Mouse (Mus musculus) kidney, postnatal 36 days (tissue): ENCODE data around the gene Gm20388.
"Not testable (repeated sequence)": the region's sequence is repeated elsewhere in the genome, so short reads cannot be mapped to it uniquely, and the experiment has no call there.

Experiments used
- DNase-seq, 2 experiments: peaks; one replicate each; pipeline ENCODE4 v3.0.0; 2021 to 2022; ENCODE audit warnings: mixed read lengths in 2 of 2

Gm20388 gene

GRCm38 (mm10) chr8:123914635-123915034 lies 4004.0 kb downstream of the Gm20388 start:
- no peak for DNase-seq

GRCm38 (mm10) chr8:123924719-123925118 lies 4014.1 kb downstream of the Gm20388 start:
- peak; percentile 85 to 88 for DNase-seq

GRCm38 (mm10) chr8:123925671-123926070 lies 4015.0 kb downstream of the Gm20388 start:
- no peak for DNase-seq

- no peak for DNase-seq
Observed at GRCm38 (mm10) chr8:123929026-123929425, 4018.4 kb downstream of the Gm20388 start.

- DNase-seq = peak; percentile 99 to 100
Observed at GRCm38 (mm10) chr8:123948942-123949685, 4038.5 kb downstream of the Gm20388 start, which contains the start of gene Nup133. TSS of gene Nup133 (minus strand) at chr8:123949265.

GRCm38 (mm10) chr8:123949686-123949986 lies 4039.0 kb downstream of the Gm20388 start:
- DNase-seq = no peak

GRCm38 (mm10) chr8:123950077-123950802 lies 4039.6 kb downstream of the Gm20388 start:
- peak; percentile 67 to 76 for DNase-seq

GRCm38 (mm10) chr8:123953686-123954085 lies 4043.0 kb downstream of the Gm20388 start:
- DNase-seq = no peak

- no peak for DNase-seq
Observed at GRCm38 (mm10) chr8:123954246-123954645, 4043.6 kb downstream of the Gm20388 start.

- DNase-seq = peak in 1 of 2 experiments; percentile 37
Observed at GRCm38 (mm10) chr8:123958130-123958529, 4047.5 kb downstream of the Gm20388 start.

GRCm38 (mm10) chr8:123959473-123959872 lies 4048.8 kb downstream of the Gm20388 start:
- DNase-seq = no peak

GRCm38 (mm10) chr8:123960056-123960455 lies 4049.4 kb downstream of the Gm20388 start:
- no peak for DNase-seq

GRCm38 (mm10) chr8:123960556-123960955 lies 4049.9 kb downstream of the Gm20388 start:
- not testable (repeated sequence) for DNase-seq

- no peak for DNase-seq
Observed at GRCm38 (mm10) chr8:123961371-123961770, 4050.7 kb downstream of the Gm20388 start.

- DNase-seq = no peak
Observed at GRCm38 (mm10) chr8:123966896-123967295, 4056.3 kb downstream of the Gm20388 start.

GRCm38 (mm10) chr8:123973495-123973894 lies 4062.9 kb downstream of the Gm20388 start:
- peak; percentile 60 to 64 for DNase-seq

GRCm38 (mm10) chr8:123977499-123977898 lies 4066.9 kb downstream of the Gm20388 start:
- DNase-seq = no peak

- DNase-seq = peak in 1 of 2 experiments; percentile 49
Observed at GRCm38 (mm10) chr8:123978166-123978838, 4067.7 kb downstream of the Gm20388 start.

- no peak for DNase-seq
Observed at GRCm38 (mm10) chr8:123978926-123979325, 4068.3 kb downstream of the Gm20388 start.

- DNase-seq = no peak
Observed at GRCm38 (mm10) chr8:123980239-123980638, 4069.6 kb downstream of the Gm20388 start.

- DNase-seq = peak in 1 of 2 experiments; percentile 24
Observed at GRCm38 (mm10) chr8:123981674-123982073, 4071.0 kb downstream of the Gm20388 start.

GRCm38 (mm10) chr8:123982291-123982793 lies 4071.7 kb downstream of the Gm20388 start:
- DNase-seq = peak in 1 of 2 experiments; percentile 50

GRCm38 (mm10) chr8:123982826-123983400 lies 4072.3 kb downstream of the Gm20388 start, which contains the start of gene Abcb10:
TSS of gene Abcb10 (minus strand) at chr8:123983122.
- DNase-seq = peak; percentile 95
